Mouse (Mus musculus): ENCODE measurements around the gene Sec14l5. TPM values are rescaled to one million over a fixed set of nuclear protein-coding genes. Genes with fewer than 3 reads are reported as not detected.
A peak's percentile ranks its signal among the peaks of the same experiment; 100 is the strongest.

The Sec14l5 gene
- polyA plus RNA-seq, 1 experiment from 2014 or later, result not detected

- H3K27ac ChIP-seq (replicated peaks; ENCODE audit: low read depth, low read length), result no peak overlapping the region
- H3K27me3 ChIP-seq (ENCODE audit: control insufficient read depth, insufficient read depth, low read length), result no peaks in the 10 kb centered on the region
- 82% methylated on average over 7 of the region's 7 CpGs for WGBS
- H3K36me3 ChIP-seq (ENCODE audit: control insufficient read depth, insufficient read depth, low read length), result no peaks in the 10 kb centered on the region
- H3K4me3 ChIP-seq (ENCODE audit: low read depth, low read length), result no peak overlapping the region
- H3K4me2 ChIP-seq (ENCODE audit: low read depth, severe bottlenecking), result no peak overlapping the region
- no peaks in the 10 kb centered on the region for H3K9me3 ChIP-seq (ENCODE audit: control insufficient read depth, low read length)
- H3K4me1 ChIP-seq (ENCODE audit: control insufficient read depth, insufficient read depth, low read length), result no peaks in the 10 kb centered on the region
- DNase-seq (ENCODE audit: low spot score) (no peak), ATAC-seq (ENCODE audit: insufficient number of reproducible peaks, low FRiP score, low TSS enrichment, low read depth) (no peak)
- H3K9ac ChIP-seq (ENCODE audit: low read length), result no peak overlapping the region
Observed at GRCm38 (mm10) chr16:5186234-5186633, 39.3 kb downstream of the Sec14l5 start.

GRCm38 (mm10) chr16:5195080-5195479 lies 48.2 kb downstream of the Sec14l5 start:
- ATAC-seq (ENCODE audit: insufficient number of reproducible peaks, low FRiP score, low TSS enrichment, low read depth) (no peak), DNase-seq (ENCODE audit: low spot score) (peak; percentile 75)
- Histone ChIP-seq H3K4me1 (ENCODE audit: control insufficient read depth, insufficient read depth, low read length) (no peaks in the 10 kb centered on the region), H3K9ac (ENCODE audit: low read length) (no peak overlapping the region), H3K9me3 (ENCODE audit: control insufficient read depth, low read length) (no peaks in the 10 kb centered on the region), H3K4me3 (ENCODE audit: low read depth, low read length) (no peak overlapping the region), H3K27ac (replicated peaks; ENCODE audit: low read depth, low read length) (no peak overlapping the region), H3K36me3 (ENCODE audit: control insufficient read depth, insufficient read depth, low read length) (no peaks in the 10 kb centered on the region), H3K27me3 (ENCODE audit: control insufficient read depth, insufficient read depth, low read length) (no peaks in the 10 kb centered on the region), H3K4me2 (ENCODE audit: low read depth, severe bottlenecking) (no peak overlapping the region)
- 28% methylated on average over 6 of the region's 6 CpGs for WGBS

- DNase-seq (ENCODE audit: low spot score), result peak; percentile 57
- 11% methylated on average over 4 of the region's 4 CpGs for WGBS
- Histone ChIP-seq H3K4me1 (ENCODE audit: control insufficient read depth, insufficient read depth, low read length) (peaks cover 5% of the 10 kb centered on the region; the same call in 1 of the 2 replicates), H3K27ac (replicated peaks; ENCODE audit: low read depth, low read length) (no peak overlapping the region), H3K36me3 (ENCODE audit: control insufficient read depth, insufficient read depth, low read length) (no peaks in the 10 kb centered on the region), H3K9ac (ENCODE audit: low read length) (no peak overlapping the region), H3K27me3 (ENCODE audit: control insufficient read depth, insufficient read depth, low read length) (no peaks in the 10 kb centered on the region), H3K4me3 (ENCODE audit: low read depth, low read length) (peak overlapping the region; percentile 84), H3K4me2 (ENCODE audit: low read depth, severe bottlenecking) (peak overlapping the region; percentile 96), H3K9me3 (ENCODE audit: control insufficient read depth, low read length) (no peaks in the 10 kb centered on the region)
- ATAC-seq (ENCODE audit: insufficient number of reproducible peaks, low FRiP score, low TSS enrichment, low read depth), result no peak
Observed at GRCm38 (mm10) chr16:5202681-5203080, 55.8 kb downstream of the Sec14l5 start.

DNA sequence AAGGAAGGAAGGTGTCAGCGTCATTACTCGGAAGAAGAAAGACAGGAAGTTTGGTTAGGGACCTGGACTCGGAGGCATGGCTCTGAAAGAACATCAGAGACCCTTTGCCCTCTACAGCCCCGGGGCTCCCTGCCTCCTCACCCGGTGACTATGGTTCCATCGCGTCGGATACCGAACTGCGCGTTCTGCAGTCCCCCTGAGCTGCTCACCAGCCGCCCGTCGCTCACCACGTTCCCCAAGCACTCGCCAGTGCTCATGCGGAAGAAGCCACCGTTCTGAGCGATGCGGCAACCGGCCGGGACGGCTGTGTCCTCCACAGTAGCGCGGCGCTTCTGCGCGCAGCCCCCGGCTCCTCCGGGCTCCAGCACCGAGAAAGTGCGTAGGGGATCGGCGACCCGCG lies 56.3 kb downstream of the Sec14l5 start:
- no peaks in the 10 kb centered on the region for H3K27me3 ChIP-seq (ENCODE audit: control insufficient read depth, insufficient read depth, low read length)
- H3K36me3 ChIP-seq (ENCODE audit: control insufficient read depth, insufficient read depth, low read length), result no peaks in the 10 kb centered on the region
- 2% methylated on average over 36 of the region's 36 CpGs for WGBS
- no peak overlapping the region for H3K27ac ChIP-seq (replicated peaks; ENCODE audit: low read depth, low read length)
- no peak for DNase-seq (ENCODE audit: low spot score)
- peaks cover 5% of the 10 kb centered on the region; the same call in 1 of the 2 replicates for H3K4me1 ChIP-seq (ENCODE audit: control insufficient read depth, insufficient read depth, low read length)
- H3K9me3 ChIP-seq (ENCODE audit: control insufficient read depth, low read length), result no peaks in the 10 kb centered on the region
- H3K4me3 ChIP-seq (ENCODE audit: low read depth, low read length), result peak overlapping the region; percentile 84
- 0 out of 2 replicates have a peak, but pooled peaks have one; percentile 17 for ATAC-seq (ENCODE audit: insufficient number of reproducible peaks, low FRiP score, low TSS enrichment, low read depth)
- H3K9ac ChIP-seq (ENCODE audit: low read length), result peak overlapping the region; percentile 57
- peak overlapping the region; percentile 96 for H3K4me2 ChIP-seq (ENCODE audit: low read depth, severe bottlenecking)

- DNase-seq (ENCODE audit: low spot score), result peak; percentile 91
- peak within 1 kb of the TSS; percentile 96 for H3K4me2 ChIP-seq (ENCODE audit: low read depth, severe bottlenecking)
- ATAC-seq (ENCODE audit: insufficient number of reproducible peaks, low FRiP score, low TSS enrichment, low read depth), result peak; percentile 81
- 4% methylated on average over 40 of the region's 40 CpGs for WGBS
- H3K9ac ChIP-seq (ENCODE audit: low read length), result peak within 1 kb of the TSS; percentile 57
- H3K4me1 ChIP-seq (ENCODE audit: control insufficient read depth, insufficient read depth, low read length), result peaks cover 5% of the 10 kb centered on the region; the same call in 1 of the 2 replicates
- no peaks in the 10 kb centered on the region for H3K27me3 ChIP-seq (ENCODE audit: control insufficient read depth, insufficient read depth, low read length)
- H3K4me3 ChIP-seq (ENCODE audit: low read depth, low read length), result peak within 1 kb of the TSS; percentile 84
- no peaks in the 10 kb centered on the region for H3K36me3 ChIP-seq (ENCODE audit: control insufficient read depth, insufficient read depth, low read length)
- H3K27ac ChIP-seq (replicated peaks; ENCODE audit: low read depth, low read length), result no peak within 1 kb of the TSS
- no peaks in the 10 kb centered on the region for H3K9me3 ChIP-seq (ENCODE audit: control insufficient read depth, low read length)
Observed at GRCm38 (mm10) chr16:5203668-5204433, 56.9 kb downstream of the Sec14l5 start, which contains the start of gene Nagpa. Nagpa (minus strand) TSS chr16:5204012.

GRCm38 (mm10) chr16:5205431-5205970 lies 58.6 kb downstream of the Sec14l5 start:
- 88% methylated on average over 5 of the region's 5 CpGs for WGBS
- DNase-seq (ENCODE audit: low spot score) (no peak), ATAC-seq (ENCODE audit: insufficient number of reproducible peaks, low FRiP score, low TSS enrichment, low read depth) (no peak)
- no peak overlapping the region for H3K4me2 ChIP-seq (ENCODE audit: low read depth, severe bottlenecking)
- H3K36me3 ChIP-seq (ENCODE audit: control insufficient read depth, insufficient read depth, low read length), result no peaks in the 10 kb centered on the region
- H3K27ac ChIP-seq (replicated peaks; ENCODE audit: low read depth, low read length), result no peak overlapping the region
- H3K4me3 ChIP-seq (ENCODE audit: low read depth, low read length), result no peak overlapping the region
- no peaks in the 10 kb centered on the region for H3K9me3 ChIP-seq (ENCODE audit: control insufficient read depth, low read length)
- no peaks in the 10 kb centered on the region for H3K27me3 ChIP-seq (ENCODE audit: control insufficient read depth, insufficient read depth, low read length)
- peaks cover 5% of the 10 kb centered on the region; the same call in 1 of the 2 replicates for H3K4me1 ChIP-seq (ENCODE audit: control insufficient read depth, insufficient read depth, low read length)
- no peak overlapping the region for H3K9ac ChIP-seq (ENCODE audit: low read length)

- no peak overlapping the region for H3K4me2 ChIP-seq (ENCODE audit: low read depth, severe bottlenecking)
- no peak for DNase-seq (ENCODE audit: low spot score)
- 71% methylated on average over 5 of the region's 5 CpGs for WGBS
- no peak overlapping the region for H3K4me3 ChIP-seq (ENCODE audit: low read depth, low read length)
- H3K36me3 ChIP-seq (ENCODE audit: control insufficient read depth, insufficient read depth, low read length), result no peaks in the 10 kb centered on the region
- no peak overlapping the region for H3K27ac ChIP-seq (replicated peaks; ENCODE audit: low read depth, low read length)
- H3K4me1 ChIP-seq (ENCODE audit: control insufficient read depth, insufficient read depth, low read length), result peaks cover 5% of the 10 kb centered on the region; the same call in 1 of the 2 replicates
- H3K27me3 ChIP-seq (ENCODE audit: control insufficient read depth, insufficient read depth, low read length), result no peaks in the 10 kb centered on the region
- no peak for ATAC-seq (ENCODE audit: insufficient number of reproducible peaks, low FRiP score, low TSS enrichment, low read depth)
- H3K9me3 ChIP-seq (ENCODE audit: control insufficient read depth, low read length), result no peaks in the 10 kb centered on the region
- no peak overlapping the region for H3K9ac ChIP-seq (ENCODE audit: low read length)
Observed at GRCm38 (mm10) chr16:5206051-5206450, 59.1 kb downstream of the Sec14l5 start.

DNA sequence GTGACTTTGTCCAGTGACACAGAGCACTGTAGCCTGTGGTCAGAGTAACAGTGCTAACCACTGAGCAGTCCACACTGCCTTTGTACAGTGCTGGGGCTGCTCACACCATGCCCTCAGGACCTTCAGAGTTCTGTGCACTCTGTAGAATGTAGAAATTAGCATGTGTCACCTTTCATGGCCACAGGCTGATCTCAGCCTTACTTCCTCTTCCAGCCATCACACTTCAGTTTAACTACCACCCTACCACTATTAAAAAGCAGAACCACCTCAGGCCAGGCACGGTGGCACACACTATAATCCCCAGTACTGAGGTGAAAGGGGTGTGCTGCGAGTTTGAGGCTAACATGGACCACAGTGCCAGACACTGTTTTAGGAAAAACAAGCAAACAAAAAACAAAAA lies 63.5 kb downstream of the Sec14l5 start:
- Histone ChIP-seq H3K4me1 (ENCODE audit: control insufficient read depth, insufficient read depth, low read length) (no peaks in the 10 kb centered on the region), H3K36me3 (ENCODE audit: control insufficient read depth, insufficient read depth, low read length) (no peaks in the 10 kb centered on the region), H3K4me3 (ENCODE audit: low read depth, low read length) (no peak overlapping the region), H3K27ac (replicated peaks; ENCODE audit: low read depth, low read length) (no peak overlapping the region), H3K9me3 (ENCODE audit: control insufficient read depth, low read length) (no peaks in the 10 kb centered on the region), H3K9ac (ENCODE audit: low read length) (no peak overlapping the region), H3K27me3 (ENCODE audit: control insufficient read depth, insufficient read depth, low read length) (no peaks in the 10 kb centered on the region), H3K4me2 (ENCODE audit: low read depth, severe bottlenecking) (no peak overlapping the region)
- ATAC-seq (ENCODE audit: insufficient number of reproducible peaks, low FRiP score, low TSS enrichment, low read depth) (no peak), DNase-seq (ENCODE audit: low spot score) (no peak)
- 72% methylated on average over 2 of the region's 2 CpGs for WGBS

Data from limb, embryonic 11.5 days (tissue).